Mouse (Mus musculus) heart, embryonic 14.5 days (tissue): ENCODE measurements around the gene Map4k4. TPM values are rescaled to one million over a fixed set of nuclear protein-coding genes. Genes with fewer than 3 reads are reported as not detected.

Experiments used
- ATAC-seq: fragments of 200-750 bp; cut with Nextera tagmentation; 2 replicates; pipeline ENCODE4 v1.8.0; 2017; ENCODE audit warnings: low read depth, moderate TSS enrichment; ENCODE audit not compliant: insufficient number of reproducible peaks, insufficient read depth, low FRiP score
- H3K27ac ChIP-seq, 2 experiments: fragments of 200-500 bp in 1 of 2; fragments of 300-500 bp in 1 of 2; sonication (generic) in 1 of 2; replicated peaks in 1 of 2; 2 replicates each; pipeline ENCODE4 v1.5.1; 2012 to 2014; ENCODE audit warnings: low read depth in 2 of 2, low read length in 2 of 2, control low read depth in 1 of 2, mild to moderate bottlenecking in 1 of 2, mixed read lengths in 1 of 2; ENCODE audit not compliant: control insufficient read depth in 1 of 2, insufficient read depth in 1 of 2
- H3K27me3 ChIP-seq: fragments of 300-500 bp; sonication (generic); 2 replicates; pipeline ENCODE4 v1.6.1; 2014; ENCODE audit warnings: mild to moderate bottlenecking, low read length, control low read depth; ENCODE audit not compliant: control insufficient read depth, insufficient read depth
- H3K36me3 ChIP-seq: fragments of 300-500 bp; sonication (generic); 2 replicates; pipeline ENCODE4 v1.6.1; 2014; ENCODE audit warnings: mild to moderate bottlenecking, control low read depth, low read length, mixed read lengths; ENCODE audit not compliant: control insufficient read depth, insufficient read depth
- H3K4me1 ChIP-seq, 2 experiments: fragments of 200-500 bp in 1 of 2; fragments of 300-500 bp in 1 of 2; sonication (generic) in 1 of 2; 2 replicates each; pipeline ENCODE4 v1.6.1; 2012 to 2014; ENCODE audit warnings: low read length in 2 of 2, control low read depth in 1 of 2, mixed read lengths in 1 of 2; ENCODE audit not compliant: control insufficient read depth in 2 of 2, insufficient read depth in 2 of 2
- H3K4me2 ChIP-seq: fragments of 300-500 bp; sonication (generic); 2 replicates; pipeline ENCODE4 v1.6.1; 2014; ENCODE audit warnings: mild to moderate bottlenecking, low read length
- H3K4me3 ChIP-seq, 2 experiments: fragments of 200-500 bp in 1 of 2; fragments of 300-500 bp in 1 of 2; sonication (generic) in 1 of 2; 2 replicates each; pipeline ENCODE4 v1.5.1; 2012 to 2014; ENCODE audit warnings: low read length in 2 of 2, mild to moderate bottlenecking in 2 of 2, control low read depth in 1 of 2, low read depth in 1 of 2, moderate library complexity in 1 of 2; ENCODE audit not compliant: control insufficient read depth in 1 of 2, insufficient read depth in 1 of 2
- H3K9ac ChIP-seq: fragments of 300-500 bp; sonication (generic); 2 replicates; pipeline ENCODE4 v1.6.1; 2014; ENCODE audit warnings: mild to moderate bottlenecking, low read length
- H3K9me3 ChIP-seq: fragments of 300-500 bp; sonication (generic); 2 replicates; pipeline ENCODE4 v1.6.1; 2016; ENCODE audit warnings: low read length, control low read depth; ENCODE audit not compliant: control insufficient read depth
- WGBS: fragments of 180-500 bp; shearing (Covaris S2); extraction: QIAGEN DNeasy Blood & Tissue Kit; methylation state at CpG from one replicate; pipeline ENCODE4 v1.1.7; 2014; 5-methylcytosine and 5-hydroxymethylcytosine counted together
- polyA plus RNA-seq: library from polyadenylated mRNA; unstranded; fragments of >200 nt; fragmentation: Nextera tagmentation; extraction: Ambion mirVana; gene quantifications from 2 replicates; pipeline ENCODE4 v1.2.1, GENCODE M21; 2014

Gene Map4k4
- polyA plus RNA-seq, 1 experiment from 2014 or later: 34.5 TPM

DNA sequence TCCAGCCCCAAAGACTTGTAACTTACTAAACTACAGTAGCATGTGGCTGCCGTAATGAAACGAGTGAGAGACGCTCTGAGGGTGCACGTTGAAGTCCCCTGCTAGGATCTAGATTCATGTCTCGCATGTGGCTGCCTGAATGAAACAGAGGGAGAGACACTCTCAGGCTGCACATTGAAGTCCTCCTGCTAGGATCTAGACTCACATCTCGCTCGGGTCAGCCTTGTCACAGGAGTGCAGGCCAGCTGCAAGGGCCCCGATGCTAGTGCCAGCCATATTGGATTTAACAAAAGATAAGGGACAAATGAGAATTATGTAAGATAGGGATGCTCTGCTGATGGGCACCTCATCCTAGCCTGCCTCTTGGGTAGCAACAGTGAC lies 130.3 kb downstream of the Map4k4 start:
- Histone ChIP-seq H3K4me1 (peaks cover 6 to 11% of the 10 kb centered on the region in 2 experiments), H3K27me3 (no peaks in the 10 kb centered on the region), H3K36me3 (peaks cover 27% of the 10 kb centered on the region), H3K4me2 (no peak overlapping the region), H3K27ac (no peak overlapping the region), H3K4me3 (no peak overlapping the region), H3K9me3 (no peaks in the 10 kb centered on the region), H3K9ac (no peak overlapping the region)
- 86% methylated on average over 8 of the region's 8 CpGs for WGBS
- ATAC-seq: no peak

GRCm38 (mm10) chr1:40031626-40032025 lies 130.9 kb downstream of the Map4k4 start:
- Histone ChIP-seq H3K4me1 (peaks cover 6 to 11% of the 10 kb centered on the region in 2 experiments), H3K27ac (no peak overlapping the region), H3K9ac (no peak overlapping the region), H3K9me3 (no peaks in the 10 kb centered on the region), H3K36me3 (peaks cover 21% of the 10 kb centered on the region), H3K27me3 (no peaks in the 10 kb centered on the region), H3K4me3 (no peak overlapping the region), H3K4me2 (no peak overlapping the region)
- ATAC-seq: no peak
- WGBS: 82% methylated on average over 2 of the region's 2 CpGs

DNA sequence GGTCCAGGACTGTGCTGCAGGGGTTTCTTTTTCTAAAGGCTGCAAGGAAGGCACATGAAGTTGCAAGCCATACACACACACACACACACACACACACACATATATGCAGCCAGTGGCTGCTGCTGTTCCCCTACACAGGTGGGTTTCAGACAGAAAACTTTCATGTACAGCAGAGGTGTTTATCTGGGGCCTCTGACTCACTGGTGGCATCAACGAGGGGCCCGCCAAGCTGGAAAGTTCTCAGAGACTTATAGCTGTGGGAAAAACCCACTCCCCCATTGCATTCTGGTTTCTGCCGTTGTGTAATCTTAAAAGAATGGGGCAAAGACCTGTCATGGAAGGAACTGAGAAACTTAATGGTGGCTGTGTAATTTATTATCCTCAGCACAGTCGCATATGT lies 132.6 kb downstream of the Map4k4 start:
- no peaks in the 10 kb centered on the region for H3K27me3 ChIP-seq
- WGBS: 70% methylated on average over 4 of the region's 4 CpGs
- H3K4me1 ChIP-seq: peaks cover 6 to 11% of the 10 kb centered on the region in 2 experiments
- H3K9me3 ChIP-seq: no peaks in the 10 kb centered on the region
- no peak overlapping the region for H3K4me3 ChIP-seq
- no peak overlapping the region for H3K4me2 ChIP-seq
- H3K9ac ChIP-seq: no peak overlapping the region
- no peak overlapping the region; a peak in 1 of 4 replicates for H3K27ac ChIP-seq
- peaks cover 6% of the 10 kb centered on the region; the same call in 1 of the 2 replicates for H3K36me3 ChIP-seq
- no peak; the same call in 1 of the 2 replicates for ATAC-seq

- H3K36me3 ChIP-seq: 0 out of 2 replicates have a peak, but pooled peaks cover under 1% of the 10 kb centered on the region
- ATAC-seq: no peak
Measured at GRCm38 (mm10) chr1:40033743-40034420, 133.2 kb downstream of the Map4k4 start.

DNA sequence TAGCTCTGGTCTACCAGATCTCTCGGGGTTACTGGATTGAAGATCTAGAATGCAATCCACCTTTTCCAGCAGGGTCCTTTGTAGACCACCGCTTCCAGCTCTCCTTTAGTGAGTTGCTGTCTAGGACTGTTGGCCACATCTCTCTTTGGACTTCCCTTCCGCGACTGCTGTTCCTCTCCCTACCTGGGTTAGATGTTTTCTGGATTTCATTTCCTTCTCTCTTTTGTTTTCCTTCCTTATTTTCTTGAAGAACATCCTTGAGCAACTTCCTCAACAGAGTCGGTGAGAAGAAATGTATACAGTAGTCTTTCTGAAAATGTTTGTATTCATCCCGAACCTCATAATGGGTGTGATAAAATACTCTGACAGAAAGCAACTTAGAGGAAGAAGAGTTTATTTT lies 137.1 kb downstream of the Map4k4 start:
- Histone ChIP-seq H3K9ac (no peak overlapping the region), H3K4me3 (no peak overlapping the region), H3K9me3 (no peaks in the 10 kb centered on the region), H3K4me1 (peaks cover 6 to 11% of the 10 kb centered on the region in 2 experiments), H3K27ac (no peak overlapping the region), H3K27me3 (no peaks in the 10 kb centered on the region), H3K4me2 (no peak overlapping the region), H3K36me3 (no peaks in the 10 kb centered on the region)
- 86% methylated on average over 6 of the region's 6 CpGs for WGBS
- no peak for ATAC-seq

More at GRCm38 (mm10) chr1:40033743-40034420, 133.2 kb downstream of the Map4k4 start:
- 62% methylated on average over 12 of the region's 12 CpGs for WGBS
- Histone ChIP-seq H3K9me3 (no peaks in the 10 kb centered on the region), H3K4me2 (no peak overlapping the region), H3K9ac (no peak overlapping the region), H3K27me3 (no peaks in the 10 kb centered on the region), H3K4me3 (no peak overlapping the region), H3K27ac (no peak overlapping the region), H3K4me1 (peaks cover 6 to 11% of the 10 kb centered on the region in 2 experiments)

DNA sequence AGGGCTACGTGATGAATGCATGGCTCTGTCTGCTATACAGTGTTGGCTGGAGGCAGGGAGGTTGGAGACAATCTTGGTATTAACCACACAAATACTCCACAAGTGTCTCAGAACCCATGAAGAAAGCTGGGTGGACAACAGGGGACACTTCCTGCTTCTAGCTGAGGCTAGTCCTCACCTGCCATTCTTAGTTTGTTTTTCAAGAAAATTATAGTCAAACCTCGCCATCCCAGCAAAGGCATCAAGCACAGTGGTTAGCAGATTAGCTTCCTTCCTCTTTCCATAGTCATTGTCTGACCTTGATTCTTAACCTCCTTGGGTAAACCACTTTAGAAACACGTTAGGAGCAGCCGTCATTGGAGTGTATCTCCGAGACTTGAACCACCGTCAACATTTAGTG lies 145.0 kb downstream of the Map4k4 start:
- ATAC-seq: no peak
- no peaks in the 10 kb centered on the region for H3K4me1 ChIP-seq
- no peak overlapping the region for H3K9ac ChIP-seq
- H3K4me3 ChIP-seq: no peak overlapping the region
- H3K27ac ChIP-seq: no peak overlapping the region
- 72% methylated on average over 6 of the region's 6 CpGs for whole genome bisulfite sequencing
- no peaks in the 10 kb centered on the region for H3K9me3 ChIP-seq
- no peak overlapping the region for H3K4me2 ChIP-seq
- H3K36me3 ChIP-seq: no peaks in the 10 kb centered on the region
- H3K27me3 ChIP-seq: no peaks in the 10 kb centered on the region

- H3K9ac ChIP-seq: no peak overlapping the region
- no peak overlapping the region for H3K4me3 ChIP-seq
- WGBS: 72% methylated on average over 5 of the region's 5 CpGs
- H3K36me3 ChIP-seq: no peaks in the 10 kb centered on the region
- H3K4me2 ChIP-seq: no peak overlapping the region
- H3K27ac ChIP-seq: no peak overlapping the region
- H3K9me3 ChIP-seq: no peaks in the 10 kb centered on the region
- no peak for ATAC-seq
- H3K27me3 ChIP-seq: no peaks in the 10 kb centered on the region
- no peaks in the 10 kb centered on the region for H3K4me1 ChIP-seq
Measured at GRCm38 (mm10) chr1:40046600-40046999, 145.9 kb downstream of the Map4k4 start.

DNA sequence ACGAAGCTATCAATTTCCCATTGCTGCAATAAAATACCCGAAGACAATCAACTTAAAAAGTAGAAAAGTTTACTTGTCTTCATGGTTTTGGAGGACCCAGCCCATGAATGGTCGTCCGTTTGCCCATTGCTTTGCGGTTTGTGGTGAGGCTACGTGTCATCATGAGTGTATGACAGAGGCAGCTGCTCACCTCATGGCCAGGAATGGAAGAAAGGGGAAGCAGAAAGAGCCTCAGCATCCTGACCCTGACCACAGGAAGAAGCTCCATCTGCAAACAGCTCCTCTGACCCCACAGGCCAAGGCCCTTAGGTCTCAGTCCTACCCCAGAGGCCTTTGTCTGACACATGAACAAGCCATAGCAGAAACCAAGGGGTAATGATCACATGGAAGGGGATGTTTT lies 150.4 kb downstream of the Map4k4 start:
- no peaks in the 10 kb centered on the region for H3K9me3 ChIP-seq
- ATAC-seq: no peak
- 88% methylated on average over 6 of the region's 6 CpGs for WGBS

More for the DNA sequence above, 150.4 kb downstream of the Map4k4 start:
- H3K36me3 ChIP-seq: no peaks in the 10 kb centered on the region
- no peak overlapping the region for H3K4me2 ChIP-seq
- H3K27me3 ChIP-seq: no peaks in the 10 kb centered on the region
- H3K4me3 ChIP-seq: no peak overlapping the region
- no peak overlapping the region for H3K9ac ChIP-seq
- no peak overlapping the region for H3K27ac ChIP-seq
- H3K4me1 ChIP-seq: no peaks in the 10 kb centered on the region
